ENCODE assay signal across 9 mouse cellular contexts in the genomic region with DNA sequence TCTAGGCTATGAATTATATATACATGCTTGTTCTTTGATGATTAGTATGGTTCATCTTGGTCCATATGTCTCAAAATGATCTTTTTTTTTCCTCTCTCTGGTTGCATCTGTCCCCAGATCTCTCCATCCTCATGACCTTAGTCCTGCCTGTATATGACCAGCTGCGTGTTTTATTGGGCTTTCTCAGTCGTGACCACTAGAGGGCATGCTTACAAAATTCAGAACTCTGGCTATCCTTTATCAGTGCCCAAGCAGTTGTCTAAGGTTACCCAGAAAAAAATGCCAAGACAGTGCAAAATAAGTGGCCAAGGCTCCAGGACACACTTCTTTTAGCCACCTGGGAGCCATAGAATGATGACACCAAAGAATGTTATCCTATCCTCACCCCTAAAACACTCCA. TPM values are rescaled to one million over a fixed set of nuclear protein-coding genes. Genes with fewer than 3 reads are reported as not detected.
A peak's percentile ranks its signal among the peaks of the same experiment; 100 is the strongest.
DNase-seq lines count a peak whose midpoint lies in the region; ATAC-seq and TF ChIP-seq lines count a peak whose summit lies in the region.
"Had no signal": no experiment of that assay in that cellular context is flagged by ENCODE, and none has a peak within 500 bp of the region (broad histone marks: within the 10 kb centered on the region; RNA-seq: fewer than 3 reads in every experiment).

No protein-coding gene starts in this region.

- no peak overlapping the region for H3K27ac ChIP-seq in hindbrain, postnatal 0 days
- H3K27ac ChIP-seq in liver, postnatal 0 days (ENCODE audit: low read depth) = no peak overlapping the region
- H3K27ac ChIP-seq in neural tube, embryonic 14.5 days (ENCODE audit: low read depth, low read length) = no peak overlapping the region

- H3K4me2 ChIP-seq in hindbrain, postnatal 0 days (ENCODE audit: low read depth, low read length) = no peak overlapping the region
- H3K4me2 ChIP-seq in liver, postnatal 0 days (ENCODE audit: low read depth, low read length) = no peak overlapping the region
- H3K4me2 ChIP-seq in neural tube, embryonic 14.5 days (ENCODE audit: low read depth, low read length) = no peak overlapping the region

- peaks cover 42% of the 10 kb centered on the region for H3K36me3 ChIP-seq in hindbrain, postnatal 0 days (ENCODE audit: insufficient read depth, low read length)
- peaks cover 37% of the 10 kb centered on the region for H3K36me3 ChIP-seq in liver, postnatal 0 days (replicated peaks; ENCODE audit: insufficient read depth, low read length)
- H3K36me3 ChIP-seq in neural tube, embryonic 14.5 days (ENCODE audit: control insufficient read depth, insufficient read depth, low read length) = peaks cover 38% of the 10 kb centered on the region

- WGBS in hindbrain, postnatal 0 days = 4% methylated on average over 2 of the region's 2 CpGs
- 7% methylated on average over 2 of the region's 2 CpGs for WGBS in liver, postnatal 0 days (ENCODE audit: insufficient replicate concordance)
- WGBS in neural tube, embryonic 14.5 days = 7% methylated on average over 2 of the region's 2 CpGs

- no peak for TF ChIP-seq EP300 in liver, postnatal 0 days (IDR thresholded peaks at IDR 0.05; ENCODE audit: low read depth)

- peak; percentile 66 to 71 for DNase-seq in left cerebral cortex, postnatal 14 days (ENCODE audit: low spot score in 2 of 2)
- no peak for DNase-seq in left cerebral cortex, postnatal 10 days (ENCODE audit: extremely low spot score in 1 of 2, low spot score in 2 of 2)
- DNase-seq in R1 (ENCODE audit: low read depth, low spot score) = peak; percentile 70
- DNase-seq in embryo, embryonic 10.5 days (ENCODE audit: low spot score) = peak; percentile 80
- peak; percentile 81 for DNase-seq in hindbrain, postnatal 0 days (ENCODE audit: low spot score)
- DNase-seq in liver, postnatal 0 days = peak; percentile 43
- no peak for DNase-seq in spleen, postnatal 4 days (ENCODE audit: low spot score in 2 of 2)

- intact Hi-C loops in left cerebral cortex, postnatal 14 days (cut with DNase I) = no loop called here
- intact Hi-C loops in left cerebral cortex, postnatal 10 days (cut with DNase I) = loop anchor here (10.0 kb wide), 1 partner anchor 481 kb away; no protein-coding TSS in a partner anchor

- H3K4me3 ChIP-seq in hindbrain, postnatal 0 days (ENCODE audit: low read length) = no peak overlapping the region
- no peak overlapping the region for H3K4me3 ChIP-seq in liver, postnatal 0 days (ENCODE audit: low read depth, low read length)
- no peak overlapping the region for H3K4me3 ChIP-seq in neural tube, embryonic 14.5 days (ENCODE audit: low read depth, low read length)
- H3K4me3 ChIP-seq: megakaryocyte, embryonic 14.5 days had no signal

- peak; percentile 83 for TF ChIP-seq CTCF in hindbrain, postnatal 0 days (IDR thresholded peaks at IDR 0.05; ENCODE audit: low read depth)
- TF ChIP-seq CTCF in liver, postnatal 0 days (IDR thresholded peaks at IDR 0.05; ENCODE audit: low read depth) = peak; percentile 75

- H3K9me3 ChIP-seq in hindbrain, postnatal 0 days (ENCODE audit: low read length) = no peaks in the 10 kb centered on the region
- no peaks in the 10 kb centered on the region for H3K9me3 ChIP-seq in liver, postnatal 0 days (ENCODE audit: low read length)
- no peaks in the 10 kb centered on the region for H3K9me3 ChIP-seq in neural tube, embryonic 14.5 days (ENCODE audit: control insufficient read depth, low read length)
- H3K9me3 ChIP-seq: megakaryocyte, embryonic 14.5 days had no signal

- H3K4me1 ChIP-seq in hindbrain, postnatal 0 days (ENCODE audit: insufficient read depth, low read length) = no peaks in the 10 kb centered on the region
- H3K4me1 ChIP-seq in liver, postnatal 0 days (ENCODE audit: insufficient read depth) = no peaks in the 10 kb centered on the region
- no peaks in the 10 kb centered on the region for H3K4me1 ChIP-seq in neural tube, embryonic 14.5 days (ENCODE audit: control insufficient read depth, insufficient read depth, low read length)

- ATAC-seq in hindbrain, postnatal 0 days = peak; percentile 79
- peak; percentile 65 for ATAC-seq in liver, postnatal 0 days
- ATAC-seq in neural tube, embryonic 14.5 days (ENCODE audit: low read depth) = peak; percentile 74; the same call in 1 of the 2 replicates

- no peaks in the 10 kb centered on the region for H3K27me3 ChIP-seq in hindbrain, postnatal 0 days (ENCODE audit: insufficient read depth, low read length)
- H3K27me3 ChIP-seq in liver, postnatal 0 days (ENCODE audit: insufficient read depth, low read length) = no peaks in the 10 kb centered on the region
- no peaks in the 10 kb centered on the region for H3K27me3 ChIP-seq in neural tube, embryonic 14.5 days (ENCODE audit: control insufficient read depth, insufficient read depth, low read length)

- H3K9ac ChIP-seq in hindbrain, postnatal 0 days (replicated peaks; ENCODE audit: low read length) = no peak overlapping the region
- H3K9ac ChIP-seq in liver, postnatal 0 days (replicated peaks) = no peak overlapping the region
- no peak overlapping the region for H3K9ac ChIP-seq in neural tube, embryonic 14.5 days (replicated peaks; ENCODE audit: low read depth, low read length)

RNA-seq across cellular contexts. Expression of gene Tub, which starts 6.1 kb away (rescaled TPM):
- 100 to 1,000 TPM; 140 to 148 TPM for total RNA-seq in left cerebral cortex, postnatal 14 days (2021)
- 100 to 1,000 TPM; 161 to 169 TPM for total RNA-seq in left cerebral cortex, postnatal 10 days (2021)
- 134 and 142 TPM in 2 replicates for total RNA-seq in hindbrain, postnatal 0 days (2014; rRNA removed)
- 29.7 and 32.7 TPM in 2 replicates for polyA plus RNA-seq in hindbrain, postnatal 0 days (2015; fragmentation: Nextera tagmentation; extraction: Ambion mirVana)
- polyA plus RNA-seq in liver, postnatal 0 days (2015; fragmentation: Nextera tagmentation; extraction: Ambion mirVana) = not detected in 2 replicates
- 38.4 and 50.3 TPM in 2 replicates for polyA plus RNA-seq in neural tube, embryonic 14.5 days (2014; fragmentation: Nextera tagmentation; extraction: Ambion mirVana)

RNA-seq across cellular contexts. Expression of gene Eif3f, which starts 9.8 kb away (rescaled TPM):
- 10 to 100 TPM; 97.5 to 98.9 TPM for total RNA-seq in left cerebral cortex, postnatal 14 days (2021)
- 100 to 1,000 TPM; 116 to 122 TPM for total RNA-seq in left cerebral cortex, postnatal 10 days (2021)
- 127 and 128 TPM in 2 replicates for total RNA-seq in hindbrain, postnatal 0 days (2014; rRNA removed)
- polyA plus RNA-seq in hindbrain, postnatal 0 days (2015; fragmentation: Nextera tagmentation; extraction: Ambion mirVana) = 79.1 and 80.0 TPM in 2 replicates
- 34.6 and 36.9 TPM in 2 replicates for polyA plus RNA-seq in liver, postnatal 0 days (2015; fragmentation: Nextera tagmentation; extraction: Ambion mirVana)
- polyA plus RNA-seq in neural tube, embryonic 14.5 days (2014; fragmentation: Nextera tagmentation; extraction: Ambion mirVana) = 81.2 and 84.4 TPM in 2 replicates

RNA-seq across cellular contexts. Expression of gene Nlrp10, which starts 14.0 kb away (rescaled TPM):
- under 1 TPM; 0.33 to 0.61 TPM for total RNA-seq in left cerebral cortex, postnatal 14 days (2021)
- total RNA-seq in left cerebral cortex, postnatal 10 days (2021) = under 1 TPM; 0.45 to 0.49 TPM
- total RNA-seq in hindbrain, postnatal 0 days (2014; rRNA removed) = not detected in 2 replicates
- 0.08 TPM in 1 of 2 replicates, not detected in the other for polyA plus RNA-seq in hindbrain, postnatal 0 days (2015; fragmentation: Nextera tagmentation; extraction: Ambion mirVana)
- not detected in 2 replicates for polyA plus RNA-seq in liver, postnatal 0 days (2015; fragmentation: Nextera tagmentation; extraction: Ambion mirVana)
- 0.05 TPM in 1 of 2 replicates, not detected in the other for polyA plus RNA-seq in neural tube, embryonic 14.5 days (2014; fragmentation: Nextera tagmentation; extraction: Ambion mirVana)

RNA-seq across cellular contexts. Expression of gene Olfr519, which starts 49.8 kb away (rescaled TPM):
- total RNA-seq in left cerebral cortex, postnatal 14 days (2021) = not detected
- total RNA-seq in left cerebral cortex, postnatal 10 days (2021) = not detected
- not detected in 2 replicates for total RNA-seq in hindbrain, postnatal 0 days (2014; rRNA removed)
- polyA plus RNA-seq in hindbrain, postnatal 0 days (2015; fragmentation: Nextera tagmentation; extraction: Ambion mirVana) = not detected in 2 replicates
- polyA plus RNA-seq in liver, postnatal 0 days (2015; fragmentation: Nextera tagmentation; extraction: Ambion mirVana) = not detected in 2 replicates
- not detected in 2 replicates for polyA plus RNA-seq in neural tube, embryonic 14.5 days (2014; fragmentation: Nextera tagmentation; extraction: Ambion mirVana)

RNA-seq across cellular contexts. Expression of gene Olfr518, which starts 59.2 kb away (rescaled TPM):
- not detected for total RNA-seq in left cerebral cortex, postnatal 14 days (2021)
- not detected for total RNA-seq in left cerebral cortex, postnatal 10 days (2021)
- not detected in 2 replicates for total RNA-seq in hindbrain, postnatal 0 days (2014; rRNA removed)
- polyA plus RNA-seq in hindbrain, postnatal 0 days (2015; fragmentation: Nextera tagmentation; extraction: Ambion mirVana) = not detected in 2 replicates
- not detected in 2 replicates for polyA plus RNA-seq in liver, postnatal 0 days (2015; fragmentation: Nextera tagmentation; extraction: Ambion mirVana)
- not detected in 2 replicates for polyA plus RNA-seq in neural tube, embryonic 14.5 days (2014; fragmentation: Nextera tagmentation; extraction: Ambion mirVana)

Comparison
In these comparisons a context has a peak if more than half of its experiments do, and no peak if none do; other contexts are left out.
1. DNase-seq: peak in left cerebral cortex, postnatal 14 days (2 of 2), R1 (single experiment), embryo, embryonic 10.5 days (single experiment), hindbrain, postnatal 0 days (single experiment) and liver, postnatal 0 days (single experiment); none in left cerebral cortex, postnatal 10 days (0 of 2) and spleen, postnatal 4 days (0 of 2).
2. Peak in every context shown above with its lines, with median percentiles within 50 percentile points of each other: ATAC-seq.